Mouse (Mus musculus) midbrain, embryonic 16.5 days (tissue): ENCODE measurements around the gene Iqschfp. TPM values are rescaled to one million over a fixed set of nuclear protein-coding genes. Genes with fewer than 3 reads are reported as not detected.

Experiments
- ATAC-seq: fragments of 200-750 bp; cut with Nextera tagmentation; 2 replicates; pipeline ENCODE4 v1.8.0; 2017; ENCODE audit warnings: moderate TSS enrichment
- H3K27ac ChIP-seq: fragments of 300-500 bp; sonication (generic); 2 replicates; pipeline ENCODE4 v1.5.1; 2014; ENCODE audit warnings: mild to moderate bottlenecking, low read length, mixed read lengths
- H3K27me3 ChIP-seq: fragments of 300-500 bp; sonication (generic); 2 replicates; pipeline ENCODE4 v1.6.1; 2014; ENCODE audit warnings: low read depth, low read length, mixed read lengths; ENCODE audit not compliant: control insufficient read depth, insufficient read depth
- H3K36me3 ChIP-seq: fragments of 300-500 bp; sonication (generic); 2 replicates; pipeline ENCODE4 v1.6.1; 2014; ENCODE audit warnings: mild to moderate bottlenecking, low read length, moderate library complexity, mixed read lengths; ENCODE audit not compliant: control insufficient read depth, insufficient read depth
- H3K4me1 ChIP-seq: fragments of 300-500 bp; sonication (generic); 2 replicates; pipeline ENCODE4 v1.6.1; 2014; ENCODE audit warnings: mild to moderate bottlenecking, low read length, mixed read lengths; ENCODE audit not compliant: control insufficient read depth, insufficient read depth
- H3K4me2 ChIP-seq: fragments of 300-500 bp; sonication (generic); 2 replicates; pipeline ENCODE4 v1.6.1; 2014; ENCODE audit warnings: mild to moderate bottlenecking, low read length, mixed read lengths
- H3K4me3 ChIP-seq: fragments of 300-500 bp; sonication (generic); 2 replicates; pipeline ENCODE4 v1.5.1; 2014; ENCODE audit warnings: low read depth, mild to moderate bottlenecking, low read length, moderate library complexity, mixed read lengths
- H3K9ac ChIP-seq: fragments of 300-500 bp; sonication (generic); 2 replicates; pipeline ENCODE4 v1.6.1; 2014; ENCODE audit warnings: low read depth, low read length, mixed read lengths
- H3K9me3 ChIP-seq: fragments of 300-500 bp; sonication (generic); replicated peaks from 2 replicates; pipeline ENCODE4 v1.6.1; 2014; ENCODE audit warnings: mild to moderate bottlenecking, low read length, mixed read lengths; ENCODE audit not compliant: control insufficient read depth, poor library complexity, severe bottlenecking
- WGBS: fragments of 180-500 bp; shearing (Covaris S2); extraction: QIAGEN DNeasy Blood & Tissue Kit; methylation state at CpG from one replicate; pipeline ENCODE4 v1.1.7; 2014; 5-methylcytosine and 5-hydroxymethylcytosine counted together
- polyA plus RNA-seq: library from polyadenylated mRNA; unstranded; fragments of >200 nt; fragmentation: Nextera tagmentation; extraction: Ambion mirVana; gene quantifications from 2 replicates; pipeline ENCODE4 v1.2.1, GENCODE M21; 2015

The Iqschfp gene
- polyA plus RNA-seq, 1 experiment from 2014 or later, result 6.7 TPM

- no peak for ATAC-seq
- no peak overlapping the region for H3K27ac ChIP-seq
- H3K9ac ChIP-seq, result no peak overlapping the region
- H3K4me3 ChIP-seq, result no peak overlapping the region
- no peaks in the 10 kb centered on the region for H3K4me1 ChIP-seq
- no peaks in the 10 kb centered on the region for H3K36me3 ChIP-seq
- H3K27me3 ChIP-seq, result no peaks in the 10 kb centered on the region
- WGBS, result 87% methylated on average over 7 of the region's 7 CpGs
- H3K9me3 ChIP-seq, result no peaks in the 10 kb centered on the region
- H3K4me2 ChIP-seq, result no peak overlapping the region
Measured at GRCm38 (mm10) chr3:68642935-68643334, 750.9 kb downstream of the Iqschfp start.

- Histone ChIP-seq H3K9me3 (no peaks in the 10 kb centered on the region), H3K9ac (no peak overlapping the region), H3K27ac (no peak overlapping the region), H3K4me2 (no peak overlapping the region), H3K4me1 (no peaks in the 10 kb centered on the region), H3K4me3 (no peak overlapping the region), H3K36me3 (no peaks in the 10 kb centered on the region), H3K27me3 (no peaks in the 10 kb centered on the region)
- WGBS, result 91% methylated on average over 6 of the region's 6 CpGs
- ATAC-seq, result no peak
Measured at GRCm38 (mm10) chr3:68646387-68647130, 754.5 kb downstream of the Iqschfp start.

- Histone ChIP-seq H3K9ac (no peak overlapping the region), H3K27ac (no peak overlapping the region)
- WGBS, result 93% methylated on average over 3 of the region's 3 CpGs
Measured at GRCm38 (mm10) chr3:68647282-68647681, 755.2 kb downstream of the Iqschfp start.

DNA sequence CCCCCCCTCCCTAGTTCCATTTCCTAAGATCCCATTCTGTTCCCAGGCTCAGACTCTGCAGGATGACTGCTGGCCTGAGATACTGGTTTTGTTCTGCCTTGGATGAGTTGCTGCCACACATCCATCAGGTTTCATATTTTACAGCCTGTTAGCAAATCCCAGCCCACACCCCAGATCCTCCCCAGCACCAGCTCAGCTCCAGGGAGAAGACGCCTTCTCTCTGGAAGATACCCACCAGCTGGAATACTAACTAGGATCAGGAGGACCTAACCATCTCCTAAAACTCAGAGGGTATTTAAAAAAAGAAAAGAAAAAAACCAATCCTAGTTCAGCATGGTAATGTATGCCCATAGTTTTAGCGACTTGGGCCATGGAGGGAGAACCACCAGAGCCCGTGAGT is 758.2 kb downstream of the Iqschfp start:
- no peak overlapping the region for H3K27ac ChIP-seq
- no peak for ATAC-seq
- no peaks in the 10 kb centered on the region for H3K4me1 ChIP-seq
- no peak overlapping the region for H3K4me2 ChIP-seq
- no peaks in the 10 kb centered on the region for H3K36me3 ChIP-seq
- H3K4me3 ChIP-seq, result no peak overlapping the region
- 95% methylated on average over 3 of the region's 3 CpGs for WGBS
- no peaks in the 10 kb centered on the region for H3K9me3 ChIP-seq
- H3K27me3 ChIP-seq, result no peaks in the 10 kb centered on the region
- no peak overlapping the region for H3K9ac ChIP-seq

More at GRCm38 (mm10) chr3:68647282-68647681, 755.2 kb downstream of the Iqschfp start:
- Histone ChIP-seq H3K4me1 (no peaks in the 10 kb centered on the region), H3K27me3 (no peaks in the 10 kb centered on the region), H3K4me3 (no peak overlapping the region), H3K36me3 (no peaks in the 10 kb centered on the region), H3K9me3 (no peaks in the 10 kb centered on the region), H3K4me2 (no peak overlapping the region)
- no peak for ATAC-seq

DNA sequence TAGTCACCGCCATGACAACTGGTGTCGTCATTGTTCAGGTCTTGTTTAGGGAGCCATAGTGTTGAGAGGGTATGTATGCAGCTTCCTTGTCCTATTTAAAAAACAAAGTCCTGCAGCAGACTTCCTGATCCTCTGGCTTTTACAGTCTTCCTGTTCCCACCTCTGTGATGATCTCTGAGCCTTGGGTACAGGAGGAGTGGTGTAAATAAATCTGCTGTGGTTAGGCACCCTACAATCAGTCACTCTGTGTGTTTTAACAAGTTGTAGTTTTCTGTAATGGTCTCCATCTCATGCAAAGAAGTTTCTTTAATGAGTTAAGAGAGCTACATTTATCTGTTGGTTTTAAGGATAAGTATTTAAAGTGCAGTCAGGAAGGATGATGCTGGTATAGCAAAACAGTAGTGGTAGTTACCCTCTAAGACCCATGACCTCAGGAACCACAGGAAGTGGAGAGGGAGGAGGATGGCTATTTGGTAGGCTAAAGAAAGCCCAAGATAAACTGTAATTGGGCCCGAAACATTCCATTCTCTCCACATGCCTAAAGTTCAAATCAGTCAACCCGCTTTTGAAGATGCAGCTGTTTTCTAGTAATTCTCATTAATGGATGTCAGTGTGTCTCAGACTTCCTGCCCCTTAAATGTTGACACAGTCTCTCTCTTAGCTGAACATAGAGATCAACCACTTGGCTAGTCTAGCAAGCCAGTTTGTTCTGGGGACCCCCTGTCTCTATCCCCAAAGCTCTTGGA is 764.7 kb downstream of the Iqschfp start:
- Histone ChIP-seq H3K9me3 (no peaks in the 10 kb centered on the region), H3K9ac (no peak overlapping the region), H3K27me3 (no peaks in the 10 kb centered on the region), H3K4me3 (no peak overlapping the region), H3K4me1 (no peaks in the 10 kb centered on the region), H3K36me3 (no peaks in the 10 kb centered on the region), H3K27ac (no peak overlapping the region), H3K4me2 (no peak overlapping the region)
- ATAC-seq, result no peak
- WGBS, result 87% methylated on average over 4 of the region's 4 CpGs

GRCm38 (mm10) chr3:68657589-68658245 is 765.7 kb downstream of the Iqschfp start:
- H3K27ac ChIP-seq, result no peak overlapping the region
- H3K4me3 ChIP-seq, result no peak overlapping the region
- no peak overlapping the region for H3K4me2 ChIP-seq
- ATAC-seq, result no peak
- H3K4me1 ChIP-seq, result no peaks in the 10 kb centered on the region
- no peaks in the 10 kb centered on the region for H3K27me3 ChIP-seq
- H3K9ac ChIP-seq, result no peak overlapping the region
- 46% methylated on average over 9 of the region's 9 CpGs for WGBS
- no peaks in the 10 kb centered on the region for H3K36me3 ChIP-seq
- no peaks in the 10 kb centered on the region for H3K9me3 ChIP-seq

GRCm38 (mm10) chr3:68659996-68660395 is 768.0 kb downstream of the Iqschfp start:
- Histone ChIP-seq H3K27ac (no peak overlapping the region), H3K27me3 (no peaks in the 10 kb centered on the region), H3K4me2 (no peak overlapping the region), H3K9ac (no peak overlapping the region), H3K9me3 (no peaks in the 10 kb centered on the region), H3K4me1 (no peaks in the 10 kb centered on the region), H3K4me3 (no peak overlapping the region), H3K36me3 (no peaks in the 10 kb centered on the region)
- WGBS, result 94% methylated on average over 6 of the region's 6 CpGs
- no peak for ATAC-seq

- ATAC-seq, result 0 out of 2 replicates have a peak, but pooled peaks have one; percentile 39
- no peaks in the 10 kb centered on the region for H3K27me3 ChIP-seq
- no peak overlapping the region for H3K9ac ChIP-seq
- WGBS, result 64% methylated on average over 4 of the region's 4 CpGs
- no peaks in the 10 kb centered on the region for H3K9me3 ChIP-seq
- H3K4me3 ChIP-seq, result no peak overlapping the region
- no peak overlapping the region for H3K4me2 ChIP-seq
- no peaks in the 10 kb centered on the region for H3K36me3 ChIP-seq
- H3K4me1 ChIP-seq, result no peaks in the 10 kb centered on the region
- no peak overlapping the region for H3K27ac ChIP-seq
Measured at GRCm38 (mm10) chr3:68660538-68660937, 768.5 kb downstream of the Iqschfp start.

GRCm38 (mm10) chr3:68662386-68662785 is 770.4 kb downstream of the Iqschfp start:
- Histone ChIP-seq H3K4me2 (no peak overlapping the region), H3K27ac (no peak overlapping the region), H3K9ac (no peak overlapping the region), H3K4me1 (no peaks in the 10 kb centered on the region), H3K9me3 (no peaks in the 10 kb centered on the region), H3K27me3 (no peaks in the 10 kb centered on the region), H3K4me3 (no peak overlapping the region), H3K36me3 (no peaks in the 10 kb centered on the region)
- WGBS, result 91% methylated on average over 5 of the region's 5 CpGs
- ATAC-seq, result no peak
